Mouse (Mus musculus) liver, embryonic 16.5 days (tissue): ENCODE measurements around the gene Zfp960. TPM values are rescaled to one million over a fixed set of nuclear protein-coding genes. Genes with fewer than 3 reads are reported as not detected.
"Not testable (repeated sequence)": the region's sequence is repeated elsewhere in the genome, so short reads cannot be mapped to it uniquely, and the experiment has no call there.

Experiments used
- ATAC-seq: fragments of 200-750 bp; cut with Nextera tagmentation; 2 replicates; pipeline ENCODE4 v1.8.0; 2017; ENCODE audit warnings: low read depth, mild to moderate bottlenecking, moderate number of reproducible peaks, moderate library complexity
- H3K27ac ChIP-seq: fragments of 300-500 bp; sonication (generic); 2 replicates; pipeline ENCODE4 v1.5.1; 2014; ENCODE audit warnings: mild to moderate bottlenecking, low read length
- H3K27me3 ChIP-seq: fragments of 300-500 bp; sonication (generic); 2 replicates; pipeline ENCODE4 v1.6.1; 2014; ENCODE audit warnings: low read depth, low read length, mixed read lengths; ENCODE audit not compliant: control insufficient read depth, insufficient read depth
- H3K36me3 ChIP-seq: fragments of 300-500 bp; sonication (generic); 2 replicates; pipeline ENCODE4 v1.6.1; 2014; ENCODE audit warnings: mild to moderate bottlenecking; ENCODE audit not compliant: control insufficient read depth, insufficient read depth
- H3K4me1 ChIP-seq: fragments of 300-500 bp; sonication (generic); 2 replicates; pipeline ENCODE4 v1.6.1; 2014; ENCODE audit warnings: low read depth, low read length, mixed read lengths; ENCODE audit not compliant: control insufficient read depth
- H3K4me2 ChIP-seq: fragments of 300-500 bp; sonication (generic); 2 replicates; pipeline ENCODE4 v1.6.1; 2014; ENCODE audit warnings: low read depth, low read length, mixed read lengths
- H3K4me3 ChIP-seq: fragments of 300-500 bp; sonication (generic); 2 replicates; pipeline ENCODE4 v1.5.1; 2014; ENCODE audit warnings: low read depth, mild to moderate bottlenecking, low read length
- H3K9ac ChIP-seq: fragments of 300-500 bp; sonication (generic); 2 replicates; pipeline ENCODE4 v1.6.1; 2014; ENCODE audit warnings: low read depth, low read length
- H3K9me3 ChIP-seq: fragments of 300-500 bp; sonication (generic); replicated peaks from 2 replicates; pipeline ENCODE4 v1.6.1; 2016; ENCODE audit warnings: low read length; ENCODE audit not compliant: control insufficient read depth
- WGBS: fragments of 180-500 bp; shearing (Covaris S2); extraction: QIAGEN DNeasy Blood & Tissue Kit; methylation state at CpG from one replicate; pipeline ENCODE4 v1.1.7; 2014; ENCODE audit not compliant: insufficient replicate concordance; 5-methylcytosine and 5-hydroxymethylcytosine counted together
- polyA plus RNA-seq: library from polyadenylated mRNA; unstranded; fragments of >200 nt; fragmentation: Nextera tagmentation; extraction: Ambion mirVana; gene quantifications from 2 replicates; pipeline ENCODE4 v1.2.1, GENCODE M21; 2015

The Zfp960 gene
- polyA plus RNA-seq = 0.96 and 0.97 TPM in 2 replicates

DNA sequence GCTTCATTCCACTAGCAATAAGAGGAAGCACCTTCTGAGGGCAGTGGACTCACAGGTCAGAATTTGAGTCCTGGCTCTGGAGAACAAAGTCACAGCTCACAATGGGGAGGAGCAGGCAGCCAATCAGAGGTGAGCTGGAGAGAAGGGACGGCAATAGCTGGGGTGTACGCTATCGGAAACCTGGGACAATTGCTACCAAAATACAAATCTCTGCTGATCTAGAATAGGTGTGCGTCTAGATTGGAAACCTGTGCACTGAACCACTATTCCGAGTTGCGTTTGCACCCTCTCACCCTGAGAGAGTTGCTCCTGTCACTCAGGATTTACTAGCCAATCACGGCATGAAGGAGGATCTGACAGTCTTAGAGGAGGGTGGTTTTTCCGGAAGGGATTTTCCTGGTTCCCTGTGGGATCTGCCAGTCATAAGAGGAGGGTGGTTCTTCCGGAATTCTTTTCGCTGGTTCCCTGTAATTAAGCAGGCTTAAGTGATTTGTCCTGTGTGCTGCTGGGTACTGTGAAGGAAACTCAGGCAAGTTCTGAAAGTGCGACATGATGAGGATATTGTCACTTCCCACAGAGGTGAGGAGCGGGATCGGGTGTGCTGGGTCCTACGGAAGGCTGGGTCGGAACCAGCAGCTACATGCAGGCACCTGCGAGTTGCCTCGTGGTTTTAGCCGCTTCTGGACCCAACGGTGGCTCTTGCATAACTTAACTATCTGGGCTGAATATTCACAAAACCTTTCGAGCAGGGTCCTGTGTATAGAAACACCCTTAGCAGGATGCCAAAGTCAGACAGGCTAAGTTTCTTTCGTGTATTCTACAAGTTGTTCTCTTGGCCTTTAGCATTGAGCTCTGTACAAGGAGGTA is at the start of gene Zfp960:
Zfp960 (plus strand) TSS at position 486 of the 867 bp plus-strand sequence.
- peak within 1 kb of the TSS; percentile 24; the same call in 1 of the 2 replicates for H3K9ac ChIP-seq
- not testable (repeated sequence) for H3K27ac ChIP-seq

DNA sequence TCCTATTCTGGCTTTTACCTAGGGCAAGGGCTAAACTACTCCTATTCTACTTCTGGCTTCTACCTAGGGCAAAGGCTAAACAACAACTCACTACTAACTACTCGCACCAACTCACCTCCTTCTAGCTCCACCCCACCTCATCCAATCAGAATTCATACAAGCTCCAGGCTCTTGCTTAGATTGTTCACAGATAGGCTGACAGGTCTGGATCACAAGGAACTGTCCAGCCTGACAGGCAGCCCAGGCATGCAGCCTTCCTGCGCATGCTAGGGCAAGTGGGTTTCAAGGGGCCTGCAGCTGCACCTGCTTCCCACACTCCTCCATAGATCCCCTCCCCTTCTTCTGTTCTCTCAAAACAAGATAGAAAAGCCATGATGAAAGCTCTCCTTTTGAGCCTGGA is 45.8 kb upstream of the Zfp960 start:
- not testable (repeated sequence) for H3K4me3 ChIP-seq, ATAC-seq, H3K27ac ChIP-seq, H3K27me3 ChIP-seq, H3K36me3 ChIP-seq, H3K4me2 ChIP-seq, H3K9me3 ChIP-seq, H3K9ac ChIP-seq, H3K4me1 ChIP-seq
- WGBS = 63% methylated on average over 2 of the region's 2 CpGs

More for the DNA sequence above, at the start of gene Zfp960:
- not testable (repeated sequence) for H3K4me1 ChIP-seq, H3K36me3 ChIP-seq, H3K27me3 ChIP-seq, H3K9me3 ChIP-seq
- peak within 1 kb of the TSS; percentile 38 for H3K4me2 ChIP-seq
- peak; percentile 99 for ATAC-seq
- 2% methylated on average over 12 of the region's 21 CpGs for WGBS
- H3K4me3 ChIP-seq = peak within 1 kb of the TSS; percentile 54

DNA sequence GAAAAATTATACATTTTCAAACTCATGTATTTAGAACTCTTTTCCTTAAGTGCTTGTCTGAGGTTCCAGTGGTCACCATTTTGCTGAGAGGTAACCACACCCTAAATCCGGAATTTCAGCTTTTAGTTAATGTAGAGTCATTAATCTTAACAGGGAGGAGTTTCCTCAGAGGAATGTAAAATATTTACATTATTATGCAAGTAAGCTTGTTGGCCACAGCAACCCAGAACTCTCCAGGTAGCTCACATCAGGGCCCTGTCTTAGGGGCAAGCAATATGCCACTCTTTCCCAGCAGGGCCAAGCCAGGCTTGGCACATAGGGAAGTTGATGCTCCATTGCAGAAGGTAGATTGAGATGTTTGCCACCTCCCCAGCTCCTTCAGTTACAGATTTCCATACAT is 4.3 kb upstream of the Zfp960 start:
- 43% methylated on average over 1 of the region's 1 CpGs for WGBS
- H3K27ac ChIP-seq, H3K9me3 ChIP-seq, H3K27me3 ChIP-seq, H3K4me3 ChIP-seq, H3K4me1 ChIP-seq, ATAC-seq, H3K36me3 ChIP-seq, H3K4me2 ChIP-seq, H3K9ac ChIP-seq: not testable (repeated sequence)

GRCm38 (mm10) chr17:17120830-17121502 is 57.1 kb downstream of the Zfp960 start, which contains the start of gene Zfp97:
Gene Zfp97 (plus strand): TSS chr17:17121415.
- H3K27ac ChIP-seq, H3K4me1 ChIP-seq, H3K27me3 ChIP-seq, H3K4me3 ChIP-seq, H3K9ac ChIP-seq, H3K4me2 ChIP-seq, H3K36me3 ChIP-seq, H3K9me3 ChIP-seq: not testable (repeated sequence)
- peak; percentile 99 for ATAC-seq
- WGBS = no CpG with 5 or more reads among the region's 8 CpGs

Other genes starting within 250 kb of the Zfp960 start
- 1.7 and 2.0 TPM in 2 replicates for gene Zfp97, start 57.3 kb downstream of the Zfp960 start, polyA plus RNA-seq